Mouse (Mus musculus): ENCODE data around the gene Adam22. TPM values are rescaled to one million over a fixed set of nuclear protein-coding genes. Genes with fewer than 3 reads are reported as not detected.

The Adam22 gene
- total RNA-seq, 2 experiments from 2014 or later = 162 to 174 TPM

DNA sequence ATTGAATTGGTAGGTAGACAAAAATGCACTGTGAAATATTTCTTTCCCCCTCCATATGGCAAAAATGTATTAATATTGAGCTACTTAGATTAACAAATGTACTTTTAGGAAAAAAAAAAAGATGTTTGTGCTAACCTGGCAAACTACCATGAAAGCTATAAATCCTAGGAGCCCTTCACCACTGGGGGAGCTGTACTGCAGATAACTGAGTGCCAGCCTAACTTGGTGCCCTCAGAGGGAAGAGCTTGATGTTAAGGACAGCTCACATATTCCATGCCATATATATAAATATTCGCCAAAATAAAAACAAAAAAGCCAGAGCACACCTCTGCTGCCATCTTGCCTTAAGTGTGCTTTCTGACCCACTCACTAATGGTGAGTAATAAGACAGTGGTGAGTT, 5.6 kb downstream of the Adam22 start:
- peak; percentile 82 for TF ChIP-seq CTCF (conservative IDR thresholded peaks at IDR 0.05)
- Histone ChIP-seq H3K4me3 (no peak overlapping the region), H3K27ac (no peak overlapping the region)
- DNase-seq (ENCODE audit: low spot score in 2 of 2) = no peak

DNA sequence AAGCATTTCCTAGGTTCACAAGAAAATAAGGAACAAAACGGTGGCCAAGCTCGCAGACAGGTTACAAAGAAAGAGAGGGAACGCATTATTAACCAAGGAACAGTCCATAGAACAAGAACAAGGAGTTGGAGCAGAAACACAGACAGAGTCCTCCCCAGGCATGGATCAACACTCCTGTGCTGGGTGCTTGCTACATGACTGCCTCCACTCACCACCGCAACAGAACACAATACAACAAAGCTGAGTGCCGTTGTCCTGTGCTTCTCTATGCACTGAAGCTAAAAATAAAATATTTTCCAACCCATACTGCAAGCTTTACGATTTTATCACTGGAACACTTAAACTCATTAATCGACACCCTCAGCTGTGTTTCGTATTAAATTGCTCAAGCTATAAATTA, 10.3 kb downstream of the Adam22 start:
- no peak for DNase-seq (ENCODE audit: low spot score in 2 of 2)
- Histone ChIP-seq H3K4me3 (no peak overlapping the region), H3K27ac (no peak overlapping the region)
- TF ChIP-seq CTCF (conservative IDR thresholded peaks at IDR 0.05) = no peak

GRCm38 (mm10) chr5:8356885-8357651, 10.9 kb downstream of the Adam22 start:
- DNase-seq (ENCODE audit: low spot score in 2 of 2) = no peak
- Histone ChIP-seq H3K27ac (no peak overlapping the region), H3K4me3 (no peak overlapping the region)
- no peak for TF ChIP-seq CTCF (conservative IDR thresholded peaks at IDR 0.05)

GRCm38 (mm10) chr5:8356326-8356725, 11.6 kb downstream of the Adam22 start:
- no peak overlapping the region for H3K27ac ChIP-seq
- DNase-seq (ENCODE audit: low spot score in 2 of 2) = no peak
- TF ChIP-seq CTCF (conservative IDR thresholded peaks at IDR 0.05) = no peak
- no peak overlapping the region for H3K4me3 ChIP-seq

DNA sequence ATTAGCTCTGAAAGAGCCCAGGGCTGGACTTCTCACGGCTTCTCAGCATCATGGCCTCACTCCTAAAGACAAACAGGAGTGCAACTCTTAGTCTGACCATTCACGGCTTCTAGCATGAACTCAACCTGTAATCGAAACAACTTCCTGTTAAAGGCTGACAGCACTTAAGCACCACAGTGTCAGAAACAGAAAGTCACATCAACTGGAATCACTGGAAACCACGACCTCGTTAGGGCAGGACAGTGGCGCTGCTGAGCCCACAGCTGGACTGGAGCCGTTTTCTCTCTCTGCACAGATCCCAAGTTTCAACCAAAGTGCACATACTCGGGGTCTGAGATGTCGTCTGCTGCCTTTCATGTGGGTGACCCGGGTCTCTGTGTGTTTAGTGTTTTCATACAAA, 18.4 kb downstream of the Adam22 start:
- Histone ChIP-seq H3K27ac (no peak overlapping the region), H3K4me3 (no peak overlapping the region)
- TF ChIP-seq CTCF (conservative IDR thresholded peaks at IDR 0.05) = no peak
- DNase-seq (ENCODE audit: low spot score in 2 of 2) = no peak

DNA sequence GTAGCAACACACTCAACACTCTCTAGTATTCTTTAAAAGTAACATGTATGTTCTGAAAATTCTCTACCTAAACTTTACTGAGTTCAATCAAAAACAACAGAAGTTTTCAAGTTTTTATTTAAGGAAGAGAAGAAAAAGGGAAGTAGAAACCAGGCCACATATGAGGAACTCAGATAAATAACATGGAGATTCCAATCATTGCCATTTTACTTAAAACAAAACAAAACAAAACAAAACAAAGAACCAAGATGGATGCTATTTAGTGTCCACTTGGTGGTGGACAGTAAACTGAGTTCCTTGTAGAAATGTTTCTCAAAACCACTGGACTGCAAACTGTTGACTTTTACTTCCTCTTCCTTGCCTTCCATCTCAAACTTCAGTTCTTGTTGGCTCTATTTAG, 21.6 kb downstream of the Adam22 start:
- H3K27ac ChIP-seq = no peak overlapping the region
- H3K4me3 ChIP-seq = no peak overlapping the region
- no peak for DNase-seq (ENCODE audit: low spot score in 2 of 2)
- TF ChIP-seq CTCF (conservative IDR thresholded peaks at IDR 0.05) = no peak

- no peak for DNase-seq (ENCODE audit: low spot score in 2 of 2)
- H3K27ac ChIP-seq = no peak overlapping the region
- no peak for TF ChIP-seq CTCF (conservative IDR thresholded peaks at IDR 0.05)
- H3K4me3 ChIP-seq = no peak overlapping the region
Measured at GRCm38 (mm10) chr5:8343296-8343695, 24.7 kb downstream of the Adam22 start.

- Histone ChIP-seq H3K4me3 (no peak overlapping the region), H3K27ac (no peak overlapping the region)
- TF ChIP-seq CTCF (conservative IDR thresholded peaks at IDR 0.05) = no peak
- no peak for DNase-seq (ENCODE audit: low spot score in 2 of 2)
Measured at GRCm38 (mm10) chr5:8341676-8342075, 26.3 kb downstream of the Adam22 start.

DNA sequence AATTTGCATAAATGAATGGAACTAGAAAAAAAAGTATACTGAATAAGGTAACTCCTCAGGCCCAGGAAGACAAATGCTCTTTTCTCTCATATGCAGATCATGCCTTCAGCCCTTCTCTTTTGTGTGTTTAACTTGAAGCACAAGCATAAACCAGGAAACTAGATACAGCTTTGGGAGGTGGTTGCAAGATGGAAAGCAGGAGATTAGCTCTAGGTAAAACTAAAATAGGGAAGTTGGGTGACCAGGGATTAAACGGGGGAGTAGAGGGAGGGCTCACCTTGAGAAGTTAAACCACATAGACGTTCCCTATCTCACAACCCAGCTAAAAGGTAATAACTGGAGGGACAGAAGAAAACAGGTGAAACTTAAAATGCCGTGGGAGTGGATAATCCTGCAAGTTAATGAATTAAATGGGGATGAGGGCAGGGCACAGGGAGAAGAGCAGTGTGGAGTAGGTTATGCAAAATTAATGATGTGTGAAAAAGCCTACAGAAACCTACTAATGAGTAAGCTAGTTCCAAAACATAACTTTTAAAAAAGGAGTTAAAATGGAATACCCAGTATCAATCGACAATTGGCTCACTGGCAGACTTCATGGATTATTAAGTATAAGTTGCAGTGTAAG, 40.2 kb downstream of the Adam22 start:
- no peak for DNase-seq (ENCODE audit: low spot score in 2 of 2)
- no peak overlapping the region for H3K27ac ChIP-seq
- no peak overlapping the region for H3K4me3 ChIP-seq
- no peak for TF ChIP-seq CTCF (conservative IDR thresholded peaks at IDR 0.05)

- DNase-seq (ENCODE audit: low spot score in 2 of 2) = no peak
- Histone ChIP-seq H3K27ac (no peak overlapping the region), H3K4me3 (no peak overlapping the region)
- TF ChIP-seq CTCF (conservative IDR thresholded peaks at IDR 0.05) = no peak
Measured at GRCm38 (mm10) chr5:8326671-8327070, 41.3 kb downstream of the Adam22 start.

- peak in 1 of 2 experiments; percentile 39 for DNase-seq (ENCODE audit: low spot score in 2 of 2)
- no peak for TF ChIP-seq CTCF (conservative IDR thresholded peaks at IDR 0.05)
- peak overlapping the region; percentile 83 for H3K27ac ChIP-seq
Measured at GRCm38 (mm10) chr5:8312324-8312723, 55.6 kb downstream of the Adam22 start.

DNA sequence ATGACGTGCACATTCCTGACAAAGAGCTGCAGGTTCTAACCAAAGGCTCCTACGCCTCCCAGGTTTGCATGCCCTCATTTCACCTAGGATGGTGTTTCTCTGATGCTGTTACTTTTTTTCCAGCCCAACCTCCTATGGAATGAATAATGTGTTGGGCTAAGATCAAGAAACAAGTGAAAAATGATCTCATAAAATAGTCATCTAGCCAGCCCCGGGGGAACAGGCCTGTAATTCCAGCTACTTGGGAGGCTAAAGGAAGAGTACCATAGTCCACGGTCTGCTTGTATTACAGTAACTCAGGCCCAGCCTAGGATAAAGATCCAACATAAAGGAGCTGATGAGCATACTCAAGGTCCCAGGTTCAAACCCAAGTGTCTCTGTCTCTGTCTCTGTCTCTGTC, 57.1 kb downstream of the Adam22 start:
- H3K27ac ChIP-seq = no peak overlapping the region; the same call in 1 of the 2 replicates
- DNase-seq (ENCODE audit: low spot score in 2 of 2) = no peak
- TF ChIP-seq CTCF (conservative IDR thresholded peaks at IDR 0.05) = no peak
- no peak overlapping the region for H3K4me3 ChIP-seq

More at GRCm38 (mm10) chr5:8312324-8312723, 55.6 kb downstream of the Adam22 start:
- H3K4me3 ChIP-seq = no peak overlapping the region

DNA sequence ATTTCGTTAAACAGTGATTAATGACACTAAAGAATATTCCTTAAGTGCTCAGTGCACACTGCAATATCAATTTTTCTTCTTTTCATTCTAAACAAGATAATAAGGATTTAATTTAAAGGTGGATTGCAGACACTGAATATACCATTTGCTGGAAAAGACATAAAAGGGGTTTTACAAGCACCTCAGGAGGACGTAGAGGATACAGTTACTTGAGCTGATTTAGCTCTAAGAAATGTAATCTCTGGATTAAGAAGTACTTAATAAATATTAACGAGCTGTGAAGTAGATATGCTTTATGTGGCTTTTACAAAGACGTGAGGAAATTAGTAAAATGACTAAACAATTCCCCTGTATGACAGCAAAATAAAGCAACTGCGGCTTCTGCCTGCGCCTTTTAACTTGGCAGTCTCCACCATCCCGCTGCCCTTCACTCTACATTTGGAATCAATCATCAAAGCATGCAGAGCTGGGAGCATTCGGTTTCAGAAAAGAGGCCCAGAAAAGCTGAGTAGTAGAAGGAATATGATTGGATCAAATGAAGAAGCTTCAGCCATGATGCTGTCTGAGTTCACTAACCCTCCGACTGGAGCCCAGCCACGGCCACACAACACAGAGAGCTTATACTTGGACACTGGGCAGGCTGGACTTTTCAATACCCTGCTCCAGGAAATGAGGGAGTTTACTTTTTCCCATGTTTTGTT, 70.1 kb downstream of the Adam22 start:
- DNase-seq (ENCODE audit: low spot score in 2 of 2) = no peak
- H3K4me3 ChIP-seq = no peak overlapping the region
- H3K27ac ChIP-seq = peak overlapping the region; percentile 21; the same call in 1 of the 2 replicates
- TF ChIP-seq CTCF (conservative IDR thresholded peaks at IDR 0.05) = no peak

Data from layer of hippocampus, adult 2 months (tissue).